12 mouse cellular contexts compared by ENCODE assay signal in genomic region chr5:122647256-122647924, GRCm38 (mm10). TPM values are rescaled to one million over a fixed set of nuclear protein-coding genes. Genes with fewer than 3 reads are reported as not detected.
A peak's percentile ranks its signal among the peaks of the same experiment; 100 is the strongest.
DNase-seq lines count a peak whose midpoint lies in the region; ATAC-seq and TF ChIP-seq lines count a peak whose summit lies in the region.
"Had no signal": no experiment of that assay in that cellular context is flagged by ENCODE, and none has a peak within 500 bp of the region (broad histone marks: within the 10 kb centered on the region; RNA-seq: fewer than 3 reads in every experiment).

No protein-coding gene starts in this region.

- H3K4me3 ChIP-seq in embryonic facial prominence, embryonic 14.5 days (ENCODE audit: low read depth, low read length): no peak overlapping the region
- no peak overlapping the region for H3K4me3 ChIP-seq in embryonic facial prominence, embryonic 10.5 days
- H3K4me3 ChIP-seq in small intestine, adult 2 months (ENCODE audit: low read depth, low read length): no peak overlapping the region
- no peak overlapping the region for H3K4me3 ChIP-seq in forebrain, embryonic 10.5 days
- H3K4me3 ChIP-seq: heart, embryonic 15.5 days; layer of hippocampus, adult 2 months; midbrain, embryonic 12.5 days had no signal

- H3K4me2 ChIP-seq in embryonic facial prominence, embryonic 14.5 days (ENCODE audit: low read depth, low read length): no peak overlapping the region
- H3K4me2 ChIP-seq: heart, embryonic 15.5 days; midbrain, embryonic 12.5 days had no signal

- H3K27ac ChIP-seq in embryonic facial prominence, embryonic 14.5 days (replicated peaks; ENCODE audit: low read depth, low read length): no peak overlapping the region
- H3K27ac ChIP-seq in embryonic facial prominence, embryonic 10.5 days (replicated peaks): no peak overlapping the region
- H3K27ac ChIP-seq in small intestine, adult 2 months (ENCODE audit: insufficient read depth, low read depth, low read length): peak overlapping the region; percentile 26
- H3K27ac ChIP-seq in forebrain, embryonic 10.5 days: no peak overlapping the region
- H3K27ac ChIP-seq: heart, embryonic 15.5 days; layer of hippocampus, adult 2 months; midbrain, embryonic 12.5 days had no signal

- H3K36me3 ChIP-seq in embryonic facial prominence, embryonic 14.5 days (ENCODE audit: control insufficient read depth, insufficient read depth, low read length): no peaks in the 10 kb centered on the region
- no peaks in the 10 kb centered on the region; the same call in 1 of the 2 replicates for H3K36me3 ChIP-seq in embryonic facial prominence, embryonic 10.5 days (replicated peaks)
- H3K36me3 ChIP-seq in small intestine, adult 2 months (ENCODE audit: control insufficient read depth, insufficient read depth, low read length): no peaks in the 10 kb centered on the region
- no peaks in the 10 kb centered on the region for H3K36me3 ChIP-seq in forebrain, embryonic 10.5 days (replicated peaks)
- H3K36me3 ChIP-seq: heart, embryonic 15.5 days; midbrain, embryonic 12.5 days had no signal

- no peak for TF ChIP-seq POLR2A in brain, embryonic 14.5 days (IDR thresholded peaks at IDR 0.05; ENCODE audit: borderline replicate concordance, extremely low read depth, insufficient read depth, insufficient read length, poor library complexity, severe bottlenecking)
- TF ChIP-seq POLR2A in small intestine, adult 2 months (IDR thresholded peaks at IDR 0.05; ENCODE audit: low read depth, low read length): no peak

- 0 out of 2 replicates have a peak, but pooled peaks have one; percentile 76 for ATAC-seq in embryonic facial prominence, embryonic 14.5 days (ENCODE audit: low read depth)
- ATAC-seq: intestine, postnatal 0 days had no signal

- intact Hi-C loops in left cerebral cortex, postnatal 4 days (cut with DNase I): no loop called here

- no peaks in the 10 kb centered on the region for H3K27me3 ChIP-seq in embryonic facial prominence, embryonic 14.5 days (replicated peaks; ENCODE audit: control insufficient read depth, insufficient read depth, low read length)
- 0 out of 2 replicates have a peak, but pooled peaks cover 3% of the 10 kb centered on the region for H3K27me3 ChIP-seq in embryonic facial prominence, embryonic 10.5 days (replicated peaks; ENCODE audit: low read depth, poor library complexity, severe bottlenecking)
- H3K27me3 ChIP-seq in small intestine, adult 2 months (ENCODE audit: control insufficient read depth, insufficient read depth, low read length): no peaks in the 10 kb centered on the region
- H3K27me3 ChIP-seq in forebrain, embryonic 10.5 days (ENCODE audit: poor library complexity, severe bottlenecking): peaks cover 44% of the 10 kb centered on the region
- H3K27me3 ChIP-seq: heart, embryonic 15.5 days had no signal

- DNase-seq in embryonic facial prominence, embryonic 14.5 days (ENCODE audit: low spot score): peak; percentile 70
- DNase-seq in embryonic facial prominence, embryonic 10.5 days (ENCODE audit: low spot score): no peak
- DNase-seq in left cerebral cortex, postnatal 4 days: peak; percentile 59
- DNase-seq in left cerebral cortex, adult 18-20 months (ENCODE audit: low spot score in 2 of 2): no peak
- peak; percentile 73 for DNase-seq in brain, embryonic 14.5 days (ENCODE audit: low read depth)
- no peak for DNase-seq in frontal cortex, adult 2 months (ENCODE audit: extremely low spot score in 1 of 2, low spot score in 1 of 2)
- DNase-seq in forebrain, embryonic 10.5 days (ENCODE audit: extremely low spot score, low spot score): no peak

- H3K4me1 ChIP-seq in embryonic facial prominence, embryonic 14.5 days (ENCODE audit: control insufficient read depth, insufficient read depth, low read length): no peaks in the 10 kb centered on the region
- peaks cover 9% of the 10 kb centered on the region for H3K4me1 ChIP-seq in embryonic facial prominence, embryonic 10.5 days
- peaks cover 7% of the 10 kb centered on the region for H3K4me1 ChIP-seq in small intestine, adult 2 months (ENCODE audit: control insufficient read depth, insufficient read depth, insufficient read length, low read length)
- peaks cover 12% of the 10 kb centered on the region for H3K4me1 ChIP-seq in forebrain, embryonic 10.5 days

- H3K9ac ChIP-seq in embryonic facial prominence, embryonic 14.5 days (ENCODE audit: low read depth, low read length): no peak overlapping the region
- H3K9ac ChIP-seq: heart, embryonic 15.5 days; midbrain, embryonic 12.5 days had no signal

- H3K9me3 ChIP-seq in embryonic facial prominence, embryonic 14.5 days (ENCODE audit: control insufficient read depth, low read length): no peaks in the 10 kb centered on the region
- H3K9me3 ChIP-seq in embryonic facial prominence, embryonic 10.5 days: no peaks in the 10 kb centered on the region
- peaks cover 5% of the 10 kb centered on the region; the same call in 1 of the 2 replicates for H3K9me3 ChIP-seq in forebrain, embryonic 10.5 days
- H3K9me3 ChIP-seq: heart, embryonic 15.5 days; midbrain, embryonic 12.5 days had no signal

- 63% methylated on average over 8 of the region's 9 CpGs for WGBS in embryonic facial prominence, embryonic 14.5 days
- WGBS in embryonic facial prominence, embryonic 10.5 days: 72% methylated on average over 9 of the region's 9 CpGs
- 72% methylated on average over 9 of the region's 9 CpGs for WGBS in small intestine, adult 2 months
- 74% methylated on average over 9 of the region's 9 CpGs for WGBS in forebrain, embryonic 10.5 days

- no peak for TF ChIP-seq CTCF in brain, embryonic 14.5 days (IDR thresholded peaks at IDR 0.05; ENCODE audit: borderline replicate concordance, extremely low read depth, insufficient read depth, insufficient read length)
- no peak for TF ChIP-seq CTCF in small intestine, adult 2 months (IDR thresholded peaks at IDR 0.05; ENCODE audit: extremely low read depth, insufficient read length, insufficient replicate concordance, low read depth, low read length)

RNA-seq across cellular contexts. Expression of gene P2rx7, which starts 3.7 kb away (rescaled TPM):
- 2.1 and 2.3 TPM in 2 replicates for polyA plus RNA-seq in embryonic facial prominence, embryonic 14.5 days (2014; fragmentation: Nextera tagmentation; extraction: Ambion mirVana)
- polyA plus RNA-seq in embryonic facial prominence, embryonic 10.5 days (2016; fragmentation: Nextera tagmentation; extraction: Ambion mirVana): 0.30 and 0.35 TPM in 2 replicates
- total RNA-seq in left cerebral cortex, postnatal 4 days (2021): 1 to 10 TPM; 4.1 to 5.0 TPM
- total RNA-seq in left cerebral cortex, adult 18-20 months (2021): 1 to 10 TPM; 7.2 to 7.7 TPM
- 3.5 and 7.7 TPM in 2 replicates for polyA plus RNA-seq in brain, embryonic 14.5 days (2012; rRNA removed)
- 12.0 and 24.3 TPM in 2 replicates for polyA plus RNA-seq in small intestine, adult 2 months (2012; rRNA removed)
- 14.3 and 16.3 TPM in 2 replicates for polyA plus RNA-seq in frontal cortex, adult 2 months (2012; rRNA removed)
- 0.31 and 0.60 TPM in 2 replicates for polyA plus RNA-seq in forebrain, embryonic 10.5 days (2016; fragmentation: Nextera tagmentation; extraction: Ambion mirVana)

RNA-seq across cellular contexts. Expression of gene Ift81, which starts 33.1 kb away (rescaled TPM):
- 36.7 and 38.7 TPM in 2 replicates for polyA plus RNA-seq in embryonic facial prominence, embryonic 14.5 days (2014; fragmentation: Nextera tagmentation; extraction: Ambion mirVana)
- 40.3 and 50.2 TPM in 2 replicates for polyA plus RNA-seq in embryonic facial prominence, embryonic 10.5 days (2016; fragmentation: Nextera tagmentation; extraction: Ambion mirVana)
- total RNA-seq in left cerebral cortex, postnatal 4 days (2021): 10 to 100 TPM; 38.3 to 49.6 TPM
- total RNA-seq in left cerebral cortex, adult 18-20 months (2021): 10 to 100 TPM; 50.6 to 53.3 TPM
- polyA plus RNA-seq in brain, embryonic 14.5 days (2012; rRNA removed): 26.1 and 26.9 TPM in 2 replicates
- 0.09 and 0.15 TPM in 2 replicates for polyA plus RNA-seq in small intestine, adult 2 months (2012; rRNA removed)
- polyA plus RNA-seq in frontal cortex, adult 2 months (2012; rRNA removed): 24.0 and 29.0 TPM in 2 replicates
- polyA plus RNA-seq in forebrain, embryonic 10.5 days (2016; fragmentation: Nextera tagmentation; extraction: Ambion mirVana): 45.8 and 51.8 TPM in 2 replicates

RNA-seq across cellular contexts. Expression of gene P2rx4, which starts 60.0 kb away (rescaled TPM):
- 20.1 and 22.2 TPM in 2 replicates for polyA plus RNA-seq in embryonic facial prominence, embryonic 14.5 days (2014; fragmentation: Nextera tagmentation; extraction: Ambion mirVana)
- 5.1 and 6.5 TPM in 2 replicates for polyA plus RNA-seq in embryonic facial prominence, embryonic 10.5 days (2016; fragmentation: Nextera tagmentation; extraction: Ambion mirVana)
- total RNA-seq in left cerebral cortex, postnatal 4 days (2021): 1 to 10 TPM; 6.8 to 8.6 TPM
- total RNA-seq in left cerebral cortex, adult 18-20 months (2021): 10 to 100 TPM; 19.1 to 20.7 TPM
- polyA plus RNA-seq in brain, embryonic 14.5 days (2012; rRNA removed): 9.7 and 13.1 TPM in 2 replicates
- polyA plus RNA-seq in small intestine, adult 2 months (2012; rRNA removed): 26.6 and 61.9 TPM in 2 replicates
- polyA plus RNA-seq in frontal cortex, adult 2 months (2012; rRNA removed): 21.3 and 21.5 TPM in 2 replicates
- polyA plus RNA-seq in forebrain, embryonic 10.5 days (2016; fragmentation: Nextera tagmentation; extraction: Ambion mirVana): 4.4 and 5.2 TPM in 2 replicates

Comparison
In these comparisons a context has a peak if more than half of its experiments do, and no peak if none do; other contexts are left out.
1. DNase-seq: peak in embryonic facial prominence, embryonic 14.5 days (single experiment), left cerebral cortex, postnatal 4 days (single experiment) and brain, embryonic 14.5 days (single experiment); none in embryonic facial prominence, embryonic 10.5 days (single experiment), left cerebral cortex, adult 18-20 months (0 of 2), frontal cortex, adult 2 months (0 of 2) and forebrain, embryonic 10.5 days (single experiment).
2. RNA of gene Ift81, which starts 33.1 kb away (polyA plus RNA-seq): 40.3 to 50.2 TPM in embryonic facial prominence, embryonic 10.5 days, 45.8 to 51.8 TPM in forebrain, embryonic 10.5 days, 36.7 to 38.7 TPM in embryonic facial prominence, embryonic 14.5 days, 24.0 to 29.0 TPM in frontal cortex, adult 2 months and 26.1 to 26.9 TPM in brain, embryonic 14.5 days; 0.09 to 0.15 TPM in small intestine, adult 2 months; every median in the first group is over 10 times any median in the second.